Mouse (Mus musculus): Measurements from ENCODE around the gene Gm13090.

DNA sequence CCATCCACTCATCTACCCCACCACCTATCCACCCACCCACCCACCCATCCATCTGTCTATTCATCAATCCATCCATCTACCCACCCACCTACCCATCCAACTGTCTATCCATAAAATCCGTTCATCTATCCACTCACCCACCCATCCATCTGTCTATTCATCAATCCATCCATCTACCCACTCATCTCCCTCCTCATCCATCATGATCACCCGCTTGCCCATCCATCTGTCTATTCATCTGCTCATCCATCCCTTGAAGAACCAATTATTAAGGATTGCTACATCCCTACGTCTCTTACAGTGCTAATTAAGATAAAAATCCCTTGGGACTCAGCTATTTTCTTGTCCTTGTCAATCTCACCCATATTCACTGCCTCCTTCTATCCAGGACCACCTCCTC, 29.5 kb downstream of the Gm13090 start:
- no peak for TF ChIP-seq CTCF (IDR thresholded peaks at IDR 0.05; ENCODE audit: low read depth)
- no peak for TF ChIP-seq EP300 (IDR thresholded peaks at IDR 0.05; ENCODE audit: low read depth)

Measured in heart, postnatal 0 days (tissue).